In the genomic region with DNA sequence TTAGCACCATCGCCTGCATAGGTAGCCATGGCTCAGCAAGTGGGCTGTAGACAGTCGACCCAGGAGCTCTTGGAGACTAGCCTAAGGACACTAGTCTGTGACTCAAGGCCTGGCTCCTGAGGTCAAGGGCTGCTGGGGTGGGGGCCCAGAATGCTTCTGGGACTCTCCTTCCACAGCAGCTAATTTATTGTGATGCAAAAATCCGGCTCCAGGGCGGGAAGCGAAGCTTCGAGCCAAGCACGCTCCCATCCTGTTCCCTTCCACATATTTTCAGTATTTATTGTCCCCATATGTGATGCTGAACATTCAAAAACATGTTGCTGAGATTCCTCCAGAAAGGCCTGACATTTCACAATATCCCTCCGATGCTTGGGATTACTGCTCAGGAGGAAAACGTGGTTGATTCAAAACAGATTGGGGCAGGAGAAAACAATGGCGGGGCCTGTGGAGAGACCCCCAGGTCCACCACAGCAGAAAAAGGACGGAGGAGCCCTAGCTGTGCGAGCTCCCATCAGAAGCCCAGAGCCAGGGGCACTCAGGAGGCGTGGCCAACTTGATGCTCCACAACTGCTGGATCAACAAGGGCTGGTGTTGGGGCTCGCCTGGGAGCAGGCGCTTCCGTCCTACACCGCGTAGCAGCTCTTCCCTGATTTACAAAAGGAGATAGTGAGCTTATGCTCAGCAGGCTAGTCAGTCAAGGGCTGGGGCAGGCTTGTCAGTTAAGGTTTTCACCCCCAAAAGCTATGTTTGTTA, we compare ENCODE assay signal across 8 mouse cellular contexts.
A peak's percentile ranks its signal among the peaks of the same experiment; 100 is the strongest.
DNase-seq lines count a peak whose midpoint lies in the region; ATAC-seq and TF ChIP-seq lines count a peak whose summit lies in the region.
"Had no signal": no experiment of that assay in that cellular context is flagged by ENCODE, and none has a peak within 500 bp of the region (broad histone marks: within the 10 kb centered on the region; RNA-seq: fewer than 3 reads in every experiment).

No protein-coding gene starts in this region.

- H3K27me3 ChIP-seq in kidney, postnatal 0 days (ENCODE audit: insufficient read depth, low read length): no peaks in the 10 kb centered on the region
- H3K27me3 ChIP-seq in midbrain, embryonic 14.5 days (ENCODE audit: control insufficient read depth, insufficient read depth, low read length): no peaks in the 10 kb centered on the region

- H3K9me3 ChIP-seq in kidney, postnatal 0 days (replicated peaks; ENCODE audit: low read length): no peaks in the 10 kb centered on the region; the same call in 1 of the 2 replicates
- no peaks in the 10 kb centered on the region for H3K9me3 ChIP-seq in midbrain, embryonic 14.5 days (ENCODE audit: control insufficient read depth, low read length)

- H3K4me3 ChIP-seq in kidney, postnatal 0 days (replicated peaks; ENCODE audit: low read depth, low read length): no peak overlapping the region
- H3K4me3 ChIP-seq in midbrain, embryonic 14.5 days (replicated peaks; ENCODE audit: low read depth, low read length): no peak overlapping the region

- DNase-seq in kidney, postnatal 0 days (ENCODE audit: low spot score): peak; percentile 64
- DNase-seq in kidney, postnatal 36 days: no peak
- DNase-seq in embryo, embryonic 11 days: peak; percentile 63
- peak; percentile 41 for DNase-seq in forelimb bud, embryonic 11.5 days (ENCODE audit: low read depth, low spot score)
- DNase-seq in midbrain, embryonic 14.5 days: peak; percentile 51
- DNase-seq in thymus, postnatal 4 days: no peak
- no peak for DNase-seq in T-cell, adult 2 months (ENCODE audit: low spot score)
- DNase-seq: thymus, postnatal 25 days had no signal

- no peak overlapping the region for H3K27ac ChIP-seq in kidney, postnatal 0 days
- no peak overlapping the region for H3K27ac ChIP-seq in midbrain, embryonic 14.5 days (replicated peaks; ENCODE audit: low read depth, low read length)

- H3K9ac ChIP-seq in kidney, postnatal 0 days (ENCODE audit: low read depth, low read length): no peak overlapping the region
- H3K9ac ChIP-seq in midbrain, embryonic 14.5 days (replicated peaks; ENCODE audit: low read length): no peak overlapping the region

- H3K4me2 ChIP-seq in kidney, postnatal 0 days (ENCODE audit: low read length): no peak overlapping the region
- H3K4me2 ChIP-seq in midbrain, embryonic 14.5 days (ENCODE audit: low read length): no peak overlapping the region; the same call in 1 of the 2 replicates

- no peak for TF ChIP-seq CTCF in kidney, postnatal 0 days (IDR thresholded peaks at IDR 0.05; ENCODE audit: low read depth)

- H3K36me3 ChIP-seq in kidney, postnatal 0 days (ENCODE audit: insufficient read depth, low read length): no peaks in the 10 kb centered on the region
- no peaks in the 10 kb centered on the region for H3K36me3 ChIP-seq in midbrain, embryonic 14.5 days (ENCODE audit: control insufficient read depth, insufficient read depth, low read length)

- no peak; the same call in 1 of the 2 replicates for ATAC-seq in kidney, postnatal 0 days (replicated peaks; ENCODE audit: low FRiP score, low read depth)
- ATAC-seq in midbrain, embryonic 14.5 days (ENCODE audit: low FRiP score, low TSS enrichment): no peak

- H3K4me1 ChIP-seq in kidney, postnatal 0 days (replicated peaks; ENCODE audit: insufficient read depth, low read length): no peaks in the 10 kb centered on the region
- 0 out of 2 replicates have a peak, but pooled peaks cover 4% of the 10 kb centered on the region for H3K4me1 ChIP-seq in midbrain, embryonic 14.5 days (ENCODE audit: control insufficient read depth, insufficient read depth, low read length)

- WGBS in kidney, postnatal 0 days: 29% methylated on average over 18 of the region's 18 CpGs
- WGBS in midbrain, embryonic 14.5 days: 17% methylated on average over 18 of the region's 18 CpGs

Comparison
In these comparisons a context has a peak if more than half of its experiments do, and no peak if none do; other contexts are left out.
1. DNase-seq: peak in kidney, postnatal 0 days (single experiment), embryo, embryonic 11 days (single experiment), forelimb bud, embryonic 11.5 days (single experiment) and midbrain, embryonic 14.5 days (single experiment); none in kidney, postnatal 36 days (0 of 2), thymus, postnatal 4 days (single experiment) and T-cell, adult 2 months (single experiment).